Mouse (Mus musculus) sigmoid colon, adult 10 weeks (tissue): ENCODE data around the gene Gm14698. TPM values are rescaled to one million over a fixed set of nuclear protein-coding genes. Genes with fewer than 3 reads are reported as not detected.

ENCODE experiments used
- polyA plus RNA-seq: library from polyadenylated mRNA; stranded (reverse); fragments of 350-450 nt; fragmentation: Illumina TruSeq; extraction: RNeasy Lipid Tissue Mini Kit (QIAGEN cat#74804); gene quantifications from one replicate; pipeline ENCODE4 v1.2.3, GENCODE M21; 2014; ENCODE audit warnings: low read depth, low replicate concordance

Gm14698 gene
- polyA plus RNA-seq: 2.4 TPM

DNA sequence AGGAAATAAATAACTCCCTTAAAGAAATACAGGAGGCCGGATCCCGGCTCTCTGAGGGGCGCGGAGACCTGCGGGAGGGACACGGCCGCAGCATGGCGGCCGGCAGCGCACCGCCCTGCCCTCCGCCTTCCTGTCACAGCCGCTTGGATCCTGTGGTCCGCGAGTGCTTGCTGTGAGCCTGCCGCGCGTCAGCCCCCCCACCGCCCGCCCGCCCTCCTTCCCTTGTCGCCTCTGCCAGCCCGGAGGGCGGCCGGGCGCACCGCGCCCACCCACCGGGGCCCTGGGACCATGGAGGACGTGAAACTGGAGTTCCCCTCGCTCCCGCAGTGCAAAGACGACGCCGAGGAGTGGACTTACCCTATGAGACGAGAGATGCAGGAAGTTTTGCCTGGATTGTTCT, at the start of gene Gm14698:
Gm14698 (plus strand) TSS at position 35 of the 400 bp plus-strand sequence.

Other genes with a start within 250 kb of the Gm14698 start
- gene Fmr1, start 142.6 kb upstream of the Gm14698 start, polyA plus RNA-seq: 248 TPM
- gene Fmr1nb, start 59.3 kb upstream of the Gm14698 start, polyA plus RNA-seq: not detected
- gene Gm6812, start 72.0 kb downstream of the Gm14698 start, polyA plus RNA-seq: not detected